Mouse (Mus musculus) naive thymus-derived CD4-positive, alpha-beta T cell, adult 2 months (primary cell): ENCODE measurements at regions not wholly inside any gene's neighbourhood (a gene's known extent, or its start where the extent isn't known, plus 50 kb on each side); places are given as distances from the start of the nearest gene placed in this dataset.

ENCODE experiments used
- DNase-seq: peaks from one replicate; pipeline ENCODE4 v3.0.0-alpha.2; 2011; ENCODE audit warnings: low read depth

- no peak for DNase-seq
Measured at GRCm38 (mm10) chr2:167878255-167878865, 53.5 kb upstream of the Ptpn1 start.

GRCm38 (mm10) chr2:167877254-167877870 lies 54.5 kb upstream of the Ptpn1 start:
- no peak for DNase-seq

- DNase-seq: no peak
Measured at GRCm38 (mm10) chr2:167872507-167872906, 59.4 kb upstream of the Ptpn1 start.

- DNase-seq: no peak
Measured at GRCm38 (mm10) chr2:167870153-167870552, 61.7 kb upstream of the Ptpn1 start.

GRCm38 (mm10) chr2:167866751-167867150 lies 65.1 kb upstream of the Ptpn1 start:
- no peak for DNase-seq

GRCm38 (mm10) chr2:167865525-167865924 lies 66.3 kb upstream of the Ptpn1 start:
- no peak for DNase-seq

- no peak for DNase-seq
Measured at GRCm38 (mm10) chr2:167864672-167865071, 67.2 kb upstream of the Ptpn1 start.

GRCm38 (mm10) chr2:167864228-167864627 lies 67.6 kb upstream of the Ptpn1 start:
- no peak for DNase-seq

- DNase-seq: no peak
Measured at GRCm38 (mm10) chr2:167863616-167864015, 68.2 kb upstream of the Ptpn1 start.

GRCm38 (mm10) chr2:167861178-167861520 lies 70.7 kb upstream of the Ptpn1 start:
- no peak for DNase-seq

GRCm38 (mm10) chr2:167860457-167861177 lies 71.2 kb upstream of the Ptpn1 start:
- no peak for DNase-seq

- DNase-seq: peak; percentile 60
Measured at GRCm38 (mm10) chr2:167859575-167859974, 72.3 kb upstream of the Ptpn1 start.

GRCm38 (mm10) chr2:167858346-167858745 lies 73.5 kb upstream of the Ptpn1 start:
- no peak for DNase-seq

- DNase-seq: no peak
Measured at GRCm38 (mm10) chr2:167857911-167858310, 73.9 kb upstream of the Ptpn1 start.

- no peak for DNase-seq
Measured at GRCm38 (mm10) chr2:167856920-167857475, 74.9 kb upstream of the Ptpn1 start.

GRCm38 (mm10) chr2:167856020-167856419 lies 75.8 kb upstream of the Ptpn1 start:
- no peak for DNase-seq

- DNase-seq: no peak
Measured at GRCm38 (mm10) chr2:167854060-167854459, 77.8 kb upstream of the Ptpn1 start.

- DNase-seq: no peak
Measured at GRCm38 (mm10) chr2:167853411-167853821, 78.4 kb upstream of the Ptpn1 start.

- no peak for DNase-seq
Measured at GRCm38 (mm10) chr2:167852582-167852981, 79.3 kb upstream of the Ptpn1 start.

- no peak for DNase-seq
Measured at GRCm38 (mm10) chr2:167851216-167851896, 80.5 kb upstream of the Ptpn1 start.

- DNase-seq: no peak
Measured at GRCm38 (mm10) chr2:167849999-167850552, 81.8 kb upstream of the Ptpn1 start.
